Mouse (Mus musculus): ENCODE results near the gene Tmem247. TPM values are rescaled to one million over a fixed set of nuclear protein-coding genes. Genes with fewer than 3 reads are reported as not detected.

The Tmem247 gene
- not detected in 2 replicates for polyA plus RNA-seq (2015; fragmentation: Nextera tagmentation; extraction: Ambion mirVana)

DNA sequence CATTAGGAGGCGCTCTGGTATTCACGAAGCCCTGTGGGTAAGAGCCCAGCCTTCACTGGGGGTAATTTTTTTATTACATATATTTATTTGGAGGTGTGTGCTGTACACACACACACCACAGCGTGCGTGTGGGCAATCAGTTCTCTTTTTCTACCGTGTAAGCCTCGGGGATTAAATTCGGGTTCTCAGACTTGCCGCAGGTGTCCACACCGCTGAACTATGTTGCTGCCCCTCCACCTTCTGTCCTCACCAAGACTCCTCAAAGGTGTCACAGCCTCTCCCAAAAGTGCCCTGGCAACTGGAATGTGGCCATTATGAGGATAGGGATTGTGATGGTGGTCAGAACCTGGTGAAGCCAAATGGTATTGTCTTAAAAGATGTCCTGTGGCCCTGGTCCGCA, at the start of gene Tmem247:
TSS of gene Tmem247 (plus strand) at position 301 of the 400 bp plus-strand sequence.
- 79% methylated on average over 10 of the region's 10 CpGs for WGBS (ENCODE audit: insufficient replicate concordance)

DNA sequence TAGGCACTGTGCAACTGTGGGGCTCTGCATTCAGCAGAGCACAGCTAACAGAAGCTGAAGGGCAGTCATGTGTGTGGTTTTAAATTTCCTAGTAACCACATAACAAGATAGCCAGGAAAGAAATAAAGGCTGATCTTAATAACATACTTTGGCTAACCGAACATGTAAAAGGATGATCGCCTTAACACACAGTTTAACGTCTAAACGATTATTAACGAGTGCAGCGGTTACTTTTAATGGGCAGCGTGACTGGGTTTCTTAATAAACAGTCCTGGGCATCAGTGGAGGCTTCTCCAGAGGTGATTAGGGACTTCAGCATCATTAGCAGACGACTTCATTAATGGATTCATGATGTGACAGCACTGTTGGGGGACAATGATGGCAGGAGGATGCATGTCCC, 46.6 kb upstream of the Tmem247 start:
- no peaks in the 10 kb centered on the region for H3K27me3 ChIP-seq
- H3K4me2 ChIP-seq, result no peak overlapping the region
- WGBS (ENCODE audit: insufficient replicate concordance), result 81% methylated on average over 8 of the region's 8 CpGs
- no peak for DNase-seq
- no peaks in the 10 kb centered on the region for H3K9me3 ChIP-seq (replicated peaks)
- no peak overlapping the region for H3K27ac ChIP-seq
- ATAC-seq (ENCODE audit: low read depth), result no peak
- no peak overlapping the region for H3K9ac ChIP-seq
- no peaks in the 10 kb centered on the region for H3K4me1 ChIP-seq (replicated peaks)
- H3K4me3 ChIP-seq (replicated peaks), result no peak overlapping the region
- no peaks in the 10 kb centered on the region for H3K36me3 ChIP-seq

More for the DNA sequence above, at the start of gene Tmem247:
- Histone ChIP-seq H3K4me2 (no peak within 1 kb of the TSS), H3K27me3 (no peaks in the 10 kb centered on the region), H3K27ac (no peak within 1 kb of the TSS), H3K9ac (no peak within 1 kb of the TSS), H3K9me3 (replicated peaks) (no peaks in the 10 kb centered on the region), H3K4me1 (replicated peaks) (0 out of 2 replicates have a peak, but pooled peaks cover under 1% of the 10 kb centered on the region), H3K4me3 (replicated peaks) (no peak within 1 kb of the TSS), H3K36me3 (no peaks in the 10 kb centered on the region)
- ATAC-seq (ENCODE audit: low read depth), result no peak
- DNase-seq, result no peak

- DNase-seq, result no peak
- no peak overlapping the region for H3K4me3 ChIP-seq (replicated peaks)
- 28% methylated on average over 6 of the region's 6 CpGs for WGBS (ENCODE audit: insufficient replicate concordance)
Measured at GRCm38 (mm10) chr17:86872643-86873042, 44.5 kb upstream of the Tmem247 start.

GRCm38 (mm10) chr17:86876940-86877339, 40.2 kb upstream of the Tmem247 start:
- Histone ChIP-seq H3K4me1 (replicated peaks) (peaks cover 11% of the 10 kb centered on the region), H3K4me2 (peak overlapping the region; percentile 5; the same call in 1 of the 2 replicates), H3K9me3 (replicated peaks) (no peaks in the 10 kb centered on the region), H3K4me3 (replicated peaks) (no peak overlapping the region), H3K36me3 (no peaks in the 10 kb centered on the region), H3K9ac (no peak overlapping the region), H3K27ac (no peak overlapping the region), H3K27me3 (no peaks in the 10 kb centered on the region)
- whole genome bisulfite sequencing (ENCODE audit: insufficient replicate concordance), result 49% methylated on average over 9 of the region's 9 CpGs
- ATAC-seq (ENCODE audit: low read depth) (peak; percentile 51; the same call in 1 of the 2 replicates), DNase-seq (no peak)

More at GRCm38 (mm10) chr17:86872643-86873042, 44.5 kb upstream of the Tmem247 start:
- Histone ChIP-seq H3K9me3 (replicated peaks) (no peaks in the 10 kb centered on the region), H3K36me3 (no peaks in the 10 kb centered on the region), H3K4me2 (no peak overlapping the region), H3K27ac (no peak overlapping the region), H3K27me3 (no peaks in the 10 kb centered on the region), H3K4me1 (replicated peaks) (peaks cover 6% of the 10 kb centered on the region), H3K9ac (no peak overlapping the region)
- ATAC-seq (ENCODE audit: low read depth), result no peak

GRCm38 (mm10) chr17:86877747-86878146, 39.4 kb upstream of the Tmem247 start:
- no peak for DNase-seq
- Histone ChIP-seq H3K27ac (no peak overlapping the region), H3K4me2 (no peak overlapping the region), H3K4me3 (replicated peaks) (no peak overlapping the region), H3K36me3 (no peaks in the 10 kb centered on the region), H3K4me1 (replicated peaks) (peaks cover 11% of the 10 kb centered on the region), H3K9me3 (replicated peaks) (no peaks in the 10 kb centered on the region), H3K27me3 (no peaks in the 10 kb centered on the region), H3K9ac (no peak overlapping the region)
- no peak for ATAC-seq (ENCODE audit: low read depth)
- WGBS (ENCODE audit: insufficient replicate concordance), result 53% methylated on average over 2 of the region's 2 CpGs

GRCm38 (mm10) chr17:86880056-86880455, 37.1 kb upstream of the Tmem247 start:
- no peak overlapping the region for H3K9ac ChIP-seq
- peaks cover 11% of the 10 kb centered on the region for H3K4me1 ChIP-seq (replicated peaks)
- 76% methylated on average over 10 of the region's 10 CpGs for WGBS (ENCODE audit: insufficient replicate concordance)
- H3K36me3 ChIP-seq, result no peaks in the 10 kb centered on the region
- no peaks in the 10 kb centered on the region for H3K9me3 ChIP-seq (replicated peaks)
- no peaks in the 10 kb centered on the region for H3K27me3 ChIP-seq
- H3K4me3 ChIP-seq (replicated peaks), result no peak overlapping the region
- DNase-seq, result no peak
- H3K27ac ChIP-seq, result no peak overlapping the region
- no peak overlapping the region for H3K4me2 ChIP-seq
- ATAC-seq (ENCODE audit: low read depth), result no peak

GRCm38 (mm10) chr17:86880461-86881044, 36.6 kb upstream of the Tmem247 start:
- peaks cover 11% of the 10 kb centered on the region for H3K4me1 ChIP-seq (replicated peaks)
- no peak overlapping the region for H3K4me2 ChIP-seq
- H3K27ac ChIP-seq, result no peak overlapping the region
- H3K27me3 ChIP-seq, result no peaks in the 10 kb centered on the region
- 37% methylated on average over 4 of the region's 4 CpGs for WGBS (ENCODE audit: insufficient replicate concordance)
- H3K36me3 ChIP-seq, result no peaks in the 10 kb centered on the region
- H3K4me3 ChIP-seq (replicated peaks), result no peak overlapping the region
- DNase-seq (no peak), ATAC-seq (ENCODE audit: low read depth) (no peak)
- no peak overlapping the region for H3K9ac ChIP-seq
- H3K9me3 ChIP-seq (replicated peaks), result no peaks in the 10 kb centered on the region

GRCm38 (mm10) chr17:86895191-86895590, 22.0 kb upstream of the Tmem247 start:
- H3K4me3 ChIP-seq (replicated peaks), result no peak overlapping the region
- H3K4me1 ChIP-seq (replicated peaks), result no peaks in the 10 kb centered on the region
- H3K9ac ChIP-seq, result no peak overlapping the region
- no peaks in the 10 kb centered on the region for H3K27me3 ChIP-seq
- ATAC-seq (ENCODE audit: low read depth) (no peak), DNase-seq (no peak)
- WGBS (ENCODE audit: insufficient replicate concordance), result 64% methylated on average over 4 of the region's 4 CpGs
- no peaks in the 10 kb centered on the region for H3K36me3 ChIP-seq
- H3K27ac ChIP-seq, result no peak overlapping the region
- H3K9me3 ChIP-seq (replicated peaks), result no peaks in the 10 kb centered on the region
- no peak overlapping the region for H3K4me2 ChIP-seq

- H3K4me1 ChIP-seq (replicated peaks), result no peaks in the 10 kb centered on the region
- 67% methylated on average over 6 of the region's 6 CpGs for WGBS (ENCODE audit: insufficient replicate concordance)
- ATAC-seq (ENCODE audit: low read depth) (no peak), DNase-seq (no peak)
- H3K9ac ChIP-seq, result no peak overlapping the region
- H3K4me3 ChIP-seq (replicated peaks), result no peak overlapping the region
- no peak overlapping the region for H3K4me2 ChIP-seq
- no peak overlapping the region for H3K27ac ChIP-seq
- H3K27me3 ChIP-seq, result no peaks in the 10 kb centered on the region
- H3K9me3 ChIP-seq (replicated peaks), result no peaks in the 10 kb centered on the region
- no peaks in the 10 kb centered on the region for H3K36me3 ChIP-seq
Measured at GRCm38 (mm10) chr17:86897486-86898165, 19.5 kb upstream of the Tmem247 start.

DNA sequence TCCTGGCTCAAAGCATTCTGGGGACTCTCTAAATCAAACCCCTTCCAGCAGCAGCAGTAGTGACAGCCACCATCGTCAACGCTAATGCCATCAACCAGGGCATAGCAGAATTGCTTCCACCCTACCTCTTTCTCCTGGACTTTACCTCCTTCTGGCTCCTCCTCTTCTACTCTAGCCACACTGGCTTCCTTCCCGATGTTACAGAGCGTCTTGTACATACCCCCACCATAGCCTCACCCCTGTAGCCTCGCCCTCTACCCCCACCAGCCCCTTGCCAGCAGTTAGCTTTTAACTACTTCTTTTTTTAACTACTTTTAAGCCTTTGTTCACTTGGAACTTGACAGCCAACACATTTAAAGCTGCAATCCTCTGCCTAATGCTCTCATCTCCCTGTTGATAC, 17.3 kb upstream of the Tmem247 start:
- Histone ChIP-seq H3K27ac (no peak overlapping the region), H3K9ac (no peak overlapping the region), H3K27me3 (no peaks in the 10 kb centered on the region), H3K4me1 (replicated peaks) (peaks cover 10% of the 10 kb centered on the region; the same call in 1 of the 2 replicates), H3K4me2 (no peak overlapping the region), H3K9me3 (replicated peaks) (no peaks in the 10 kb centered on the region), H3K36me3 (no peaks in the 10 kb centered on the region), H3K4me3 (replicated peaks) (no peak overlapping the region)
- DNase-seq, result no peak
- 57% methylated on average over 5 of the region's 5 CpGs for WGBS (ENCODE audit: insufficient replicate concordance)
- no peak for ATAC-seq (ENCODE audit: low read depth)

DNA sequence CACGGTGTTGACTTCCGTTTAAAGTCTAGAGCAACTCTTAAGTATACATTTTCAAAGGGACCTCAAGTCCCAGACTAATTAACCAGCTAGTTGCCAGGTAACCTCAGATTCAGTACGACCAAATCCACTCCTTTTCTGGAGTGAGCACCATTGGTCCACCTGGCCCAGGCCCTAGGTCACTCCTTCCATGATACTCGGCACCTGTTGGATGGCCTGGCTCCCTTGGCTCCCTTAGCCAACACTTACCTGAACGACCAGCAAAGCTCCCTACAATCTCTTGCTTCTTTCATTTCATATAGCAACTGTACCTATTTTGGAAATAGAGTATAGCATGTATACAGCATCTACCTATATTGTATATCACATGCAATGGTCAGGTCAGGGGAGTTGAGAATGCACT, 16.6 kb upstream of the Tmem247 start:
- DNase-seq, result no peak

More for the DNA sequence above, 16.6 kb upstream of the Tmem247 start:
- H3K36me3 ChIP-seq, result no peaks in the 10 kb centered on the region
- no peaks in the 10 kb centered on the region for H3K9me3 ChIP-seq (replicated peaks)
- no peaks in the 10 kb centered on the region for H3K27me3 ChIP-seq
- H3K27ac ChIP-seq, result no peak overlapping the region
- H3K4me2 ChIP-seq, result no peak overlapping the region
- ATAC-seq (ENCODE audit: low read depth), result no peak
- H3K9ac ChIP-seq, result no peak overlapping the region
- WGBS (ENCODE audit: insufficient replicate concordance), result 60% methylated on average over 5 of the region's 5 CpGs
- H3K4me1 ChIP-seq (replicated peaks), result peaks cover 10% of the 10 kb centered on the region; the same call in 1 of the 2 replicates
- no peak overlapping the region for H3K4me3 ChIP-seq (replicated peaks)

Data from liver, embryonic 13.5 days (tissue).